Mouse (Mus musculus) lung, adult 2 months (tissue): ENCODE data around the gene Car10.

ENCODE experiments used
- CTCF ChIP-seq: fragments of 200-500 bp; IDR thresholded peaks from 2 replicates; pipeline ENCODE4 v1.5.1; 2011; ENCODE audit warnings: mild to moderate bottlenecking, low read length, control low read depth; ENCODE audit not compliant: insufficient read depth
- POLR2A ChIP-seq: fragments of 200-500 bp; IDR thresholded peaks from 2 replicates; pipeline ENCODE4 v1.6.1; 2011; ENCODE audit warnings: low read depth, mild to moderate bottlenecking, control low read depth, low read length, borderline replicate concordance; ENCODE audit errors: extremely low read depth

GRCm38 (mm10) chr11:93186163-93186562, 88.3 kb downstream of the Car10 start:
- TF ChIP-seq CTCF, result no peak
- TF ChIP-seq POLR2A, result no peak
